Mouse (Mus musculus): ENCODE results near the gene D17H6S53E. TPM values are rescaled to one million over a fixed set of nuclear protein-coding genes. Genes with fewer than 3 reads are reported as not detected.

Gene D17H6S53E
- polyA plus RNA-seq, 1 experiment from 2014 or later = 14.4 TPM

DNA sequence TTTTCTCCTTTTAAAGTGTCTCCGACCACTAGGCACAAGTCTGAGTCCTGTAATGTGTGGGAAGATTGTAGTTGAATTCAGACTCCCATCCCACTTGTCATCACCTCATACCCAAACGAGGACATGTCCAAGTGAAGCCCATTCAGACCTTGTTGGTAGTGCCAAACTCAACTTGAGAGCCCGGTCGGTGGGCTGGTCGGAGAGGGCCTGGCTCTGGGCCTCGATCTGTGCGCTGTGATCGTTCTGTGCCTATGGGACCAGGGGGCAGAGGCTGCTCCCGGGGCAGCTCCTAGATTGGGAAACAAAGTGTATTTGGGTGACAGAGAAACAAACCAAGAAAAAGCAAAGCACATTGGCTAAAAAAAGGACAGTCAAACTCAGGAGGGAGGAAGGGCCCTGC, 26.9 kb downstream of the D17H6S53E start:
- Histone ChIP-seq H3K9ac (ENCODE audit: low read length) (no peak overlapping the region), H3K27me3 (ENCODE audit: control insufficient read depth, insufficient read depth, low read length) (no peaks in the 10 kb centered on the region), H3K4me2 (replicated peaks; ENCODE audit: low read depth) (no peak overlapping the region), H3K9me3 (ENCODE audit: control insufficient read depth, low read length) (no peaks in the 10 kb centered on the region), H3K27ac (replicated peaks) (no peak overlapping the region), H3K36me3 (ENCODE audit: control insufficient read depth, insufficient read depth, low read length) (peaks cover 74% of the 10 kb centered on the region), H3K4me1 (replicated peaks; ENCODE audit: control insufficient read depth, insufficient read depth) (no peaks in the 10 kb centered on the region), H3K4me3 (ENCODE audit: low read depth, low read length) (no peak overlapping the region)
- 87% methylated on average over 9 of the region's 9 CpGs for WGBS
- DNase-seq (ENCODE audit: low spot score) (no peak), ATAC-seq (ENCODE audit: low FRiP score, low TSS enrichment) (no peak)
- TF ChIP-seq CTCF (IDR thresholded peaks at IDR 0.05; ENCODE audit: low read depth) = no peak
- no peak for TF ChIP-seq EP300 (optimal IDR thresholded peaks at IDR 0.05)

DNA sequence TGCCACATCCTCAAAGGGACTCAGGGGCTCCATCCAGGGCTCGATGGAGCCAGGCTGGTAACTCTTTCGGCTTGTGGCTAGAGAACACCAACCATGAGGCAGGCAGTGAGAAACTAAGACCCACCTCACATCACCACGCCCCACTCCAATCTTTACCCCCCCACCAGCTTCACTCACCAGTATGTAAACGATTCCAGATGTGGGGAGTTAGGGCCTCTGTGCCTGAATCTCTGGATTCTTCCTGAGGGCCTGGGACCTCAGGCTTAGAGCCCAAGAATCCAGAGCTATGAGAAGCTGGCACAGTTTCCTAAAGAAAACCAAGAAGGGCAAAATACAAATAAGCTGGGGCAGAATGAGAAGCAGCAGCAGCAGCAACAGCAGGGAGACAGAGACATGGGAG, 27.8 kb downstream of the D17H6S53E start:
- Histone ChIP-seq H3K4me2 (replicated peaks; ENCODE audit: low read depth) (no peak overlapping the region), H3K4me1 (replicated peaks; ENCODE audit: control insufficient read depth, insufficient read depth) (no peaks in the 10 kb centered on the region), H3K4me3 (ENCODE audit: low read depth, low read length) (no peak overlapping the region), H3K9ac (ENCODE audit: low read length) (no peak overlapping the region), H3K27ac (replicated peaks) (no peak overlapping the region), H3K27me3 (ENCODE audit: control insufficient read depth, insufficient read depth, low read length) (no peaks in the 10 kb centered on the region), H3K36me3 (ENCODE audit: control insufficient read depth, insufficient read depth, low read length) (peaks cover 76% of the 10 kb centered on the region), H3K9me3 (ENCODE audit: control insufficient read depth, low read length) (no peaks in the 10 kb centered on the region)
- WGBS = 76% methylated on average over 4 of the region's 4 CpGs
- ATAC-seq (ENCODE audit: low FRiP score, low TSS enrichment) (no peak), DNase-seq (ENCODE audit: low spot score) (no peak)
- TF ChIP-seq CTCF (IDR thresholded peaks at IDR 0.05; ENCODE audit: low read depth) (no peak), EP300 (optimal IDR thresholded peaks at IDR 0.05) (no peak)

DNA sequence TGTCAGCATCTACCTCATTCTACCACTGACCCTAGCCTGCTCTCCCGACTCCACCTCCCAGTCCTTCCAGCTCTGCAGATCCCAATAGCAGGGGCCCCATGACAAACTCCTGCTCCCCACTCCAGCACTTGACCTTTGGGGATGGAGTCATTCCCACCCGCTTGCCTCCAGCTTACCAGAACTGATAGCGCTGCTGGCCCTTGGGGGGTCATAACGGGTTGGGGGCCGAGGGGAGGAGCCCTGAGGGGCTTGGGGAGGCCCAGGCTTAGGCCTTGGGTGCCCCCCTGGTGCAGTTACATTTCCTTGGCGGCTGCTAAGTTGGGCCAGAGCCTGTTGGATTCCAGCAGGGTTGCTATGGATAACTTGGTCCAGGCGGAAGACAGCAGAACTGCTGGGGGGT, 28.4 kb downstream of the D17H6S53E start:
- DNase-seq (ENCODE audit: low spot score) (no peak), ATAC-seq (ENCODE audit: low FRiP score, low TSS enrichment) (no peak)
- Histone ChIP-seq H3K27ac (replicated peaks) (no peak overlapping the region), H3K4me2 (replicated peaks; ENCODE audit: low read depth) (no peak overlapping the region), H3K9ac (ENCODE audit: low read length) (no peak overlapping the region), H3K36me3 (ENCODE audit: control insufficient read depth, insufficient read depth, low read length) (peaks cover 78% of the 10 kb centered on the region), H3K4me3 (ENCODE audit: low read depth, low read length) (no peak overlapping the region), H3K9me3 (ENCODE audit: control insufficient read depth, low read length) (no peaks in the 10 kb centered on the region), H3K27me3 (ENCODE audit: control insufficient read depth, insufficient read depth, low read length) (no peaks in the 10 kb centered on the region), H3K4me1 (replicated peaks; ENCODE audit: control insufficient read depth, insufficient read depth) (no peaks in the 10 kb centered on the region)
- 78% methylated on average over 7 of the region's 7 CpGs for WGBS
- TF ChIP-seq EP300 (optimal IDR thresholded peaks at IDR 0.05) = no peak
- no peak for TF ChIP-seq CTCF (IDR thresholded peaks at IDR 0.05; ENCODE audit: low read depth)

DNA sequence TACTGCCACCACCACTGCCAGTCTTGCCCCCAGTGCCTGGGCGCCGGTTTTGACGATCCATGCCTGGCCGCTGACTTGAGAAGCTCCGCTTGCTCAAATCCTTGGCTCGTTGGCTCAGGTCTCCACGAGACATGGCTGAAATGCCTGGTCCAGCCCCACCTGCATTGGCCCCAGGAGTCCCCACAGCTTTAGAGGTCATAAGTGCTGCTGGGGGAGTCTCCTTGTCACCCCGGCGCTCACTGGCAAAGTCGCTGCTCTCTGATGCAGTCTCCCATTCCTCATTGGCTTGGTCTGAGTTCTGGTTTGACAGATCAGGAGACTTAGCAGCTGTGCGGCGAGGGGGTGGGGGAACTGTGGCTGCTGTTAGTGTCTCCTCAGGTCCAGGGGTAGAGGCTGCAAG, 29.3 kb downstream of the D17H6S53E start:
- no peaks in the 10 kb centered on the region for H3K4me1 ChIP-seq (replicated peaks; ENCODE audit: control insufficient read depth, insufficient read depth)
- H3K4me2 ChIP-seq (replicated peaks; ENCODE audit: low read depth) = no peak overlapping the region
- ATAC-seq (ENCODE audit: low FRiP score, low TSS enrichment) = no peak
- no peaks in the 10 kb centered on the region for H3K27me3 ChIP-seq (ENCODE audit: control insufficient read depth, insufficient read depth, low read length)
- WGBS = 81% methylated on average over 12 of the region's 12 CpGs
- no peaks in the 10 kb centered on the region for H3K9me3 ChIP-seq (ENCODE audit: control insufficient read depth, low read length)
- peaks cover 79% of the 10 kb centered on the region for H3K36me3 ChIP-seq (ENCODE audit: control insufficient read depth, insufficient read depth, low read length)
- H3K9ac ChIP-seq (ENCODE audit: low read length) = no peak overlapping the region
- DNase-seq (ENCODE audit: low spot score) = no peak
- no peak overlapping the region for H3K27ac ChIP-seq (replicated peaks)
- no peak overlapping the region for H3K4me3 ChIP-seq (ENCODE audit: low read depth, low read length)
- TF ChIP-seq EP300 (optimal IDR thresholded peaks at IDR 0.05) (no peak), CTCF (IDR thresholded peaks at IDR 0.05; ENCODE audit: low read depth) (no peak)

DNA sequence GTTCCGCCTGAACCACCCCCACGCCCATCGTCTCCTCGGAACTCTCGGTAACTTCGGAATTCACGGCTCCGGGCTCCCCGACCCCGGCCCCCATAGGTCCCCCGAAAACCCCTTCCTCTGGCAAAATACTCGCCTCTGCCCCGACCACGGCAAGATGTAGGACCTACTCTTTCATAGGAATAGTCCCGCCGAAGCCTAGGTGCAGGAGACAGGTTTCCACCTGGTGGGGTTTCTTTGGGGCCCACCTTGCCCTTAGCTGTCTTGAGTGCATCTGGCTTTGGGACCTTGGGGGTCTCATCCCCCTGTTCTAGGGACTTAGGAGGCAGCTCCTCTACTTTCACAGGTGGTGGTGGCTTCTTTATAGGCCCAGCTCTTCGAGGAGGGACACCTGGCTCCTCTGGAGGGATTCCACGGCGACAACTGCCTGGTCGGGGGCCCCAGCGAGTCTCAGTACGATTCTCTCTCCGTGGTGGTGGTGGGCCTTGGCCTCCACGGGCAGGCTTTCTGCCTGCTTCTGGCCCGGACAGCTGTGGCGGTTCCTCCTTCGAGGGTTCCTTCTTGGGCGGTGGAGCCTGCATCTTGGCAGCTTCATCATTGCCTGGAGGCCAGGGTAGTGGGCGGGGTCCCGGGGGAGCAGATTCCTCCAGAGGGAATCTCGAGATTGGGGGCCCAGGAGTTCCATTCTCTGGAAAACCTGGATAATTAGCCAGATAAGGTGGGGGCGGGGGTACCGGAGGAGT, 30.5 kb downstream of the D17H6S53E start:
- H3K9ac ChIP-seq (ENCODE audit: low read length) = no peak overlapping the region

DNA sequence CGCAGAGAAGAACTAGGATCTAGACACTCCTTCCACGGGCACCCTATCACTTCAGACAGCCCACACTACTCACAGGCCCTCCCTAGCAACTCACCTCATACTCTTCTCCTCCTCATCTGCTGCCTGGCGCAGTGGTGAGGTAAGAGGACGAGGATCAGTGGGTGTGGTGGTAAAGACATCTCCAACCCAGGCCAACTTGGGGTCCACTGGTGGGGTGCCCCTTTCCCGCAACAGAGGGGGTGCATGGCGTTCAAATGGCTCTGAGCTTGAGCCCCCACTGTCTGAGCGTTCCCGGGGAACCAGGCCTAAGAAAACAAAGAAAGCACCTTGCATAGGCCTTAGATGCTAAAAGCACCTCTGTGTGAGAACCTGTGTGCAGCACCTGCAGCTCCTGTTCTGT, 31.1 kb downstream of the D17H6S53E start:
- H3K27ac ChIP-seq (replicated peaks) = no peak overlapping the region
- 90% methylated on average over 8 of the region's 8 CpGs for WGBS
- ATAC-seq (ENCODE audit: low FRiP score, low TSS enrichment) = no peak

More for the DNA sequence above, 30.5 kb downstream of the D17H6S53E start:
- Histone ChIP-seq H3K27me3 (ENCODE audit: control insufficient read depth, insufficient read depth, low read length) (no peaks in the 10 kb centered on the region), H3K9me3 (ENCODE audit: control insufficient read depth, low read length) (no peaks in the 10 kb centered on the region), H3K36me3 (ENCODE audit: control insufficient read depth, insufficient read depth, low read length) (peaks cover 83% of the 10 kb centered on the region), H3K4me3 (ENCODE audit: low read depth, low read length) (no peak overlapping the region), H3K4me1 (replicated peaks; ENCODE audit: control insufficient read depth, insufficient read depth) (no peaks in the 10 kb centered on the region), H3K27ac (replicated peaks) (no peak overlapping the region), H3K4me2 (replicated peaks; ENCODE audit: low read depth) (no peak overlapping the region)
- DNase-seq (ENCODE audit: low spot score) (no peak), ATAC-seq (ENCODE audit: low FRiP score, low TSS enrichment) (no peak)
- TF ChIP-seq EP300 (optimal IDR thresholded peaks at IDR 0.05) (no peak), CTCF (IDR thresholded peaks at IDR 0.05; ENCODE audit: low read depth) (no peak)
- WGBS = 88% methylated on average over 33 of the region's 33 CpGs

More for the DNA sequence above, 31.1 kb downstream of the D17H6S53E start:
- H3K36me3 ChIP-seq (ENCODE audit: control insufficient read depth, insufficient read depth, low read length) = peaks cover 84% of the 10 kb centered on the region
- no peaks in the 10 kb centered on the region for H3K4me1 ChIP-seq (replicated peaks; ENCODE audit: control insufficient read depth, insufficient read depth)
- no peak overlapping the region for H3K9ac ChIP-seq (ENCODE audit: low read length)
- H3K27me3 ChIP-seq (ENCODE audit: control insufficient read depth, insufficient read depth, low read length) = no peaks in the 10 kb centered on the region
- H3K9me3 ChIP-seq (ENCODE audit: control insufficient read depth, low read length) = no peaks in the 10 kb centered on the region
- TF ChIP-seq EP300 (optimal IDR thresholded peaks at IDR 0.05) = no peak
- TF ChIP-seq CTCF (IDR thresholded peaks at IDR 0.05; ENCODE audit: low read depth) = no peak
- no peak for DNase-seq (ENCODE audit: low spot score)
- H3K4me2 ChIP-seq (replicated peaks; ENCODE audit: low read depth) = no peak overlapping the region
- H3K4me3 ChIP-seq (ENCODE audit: low read depth, low read length) = no peak overlapping the region

All from stomach, postnatal 0 days (tissue).